Mouse (Mus musculus): ENCODE results near the gene Mrpl33.
A peak's percentile ranks its signal among the peaks of the same experiment; 100 is the strongest.

Gene Mrpl33

DNA sequence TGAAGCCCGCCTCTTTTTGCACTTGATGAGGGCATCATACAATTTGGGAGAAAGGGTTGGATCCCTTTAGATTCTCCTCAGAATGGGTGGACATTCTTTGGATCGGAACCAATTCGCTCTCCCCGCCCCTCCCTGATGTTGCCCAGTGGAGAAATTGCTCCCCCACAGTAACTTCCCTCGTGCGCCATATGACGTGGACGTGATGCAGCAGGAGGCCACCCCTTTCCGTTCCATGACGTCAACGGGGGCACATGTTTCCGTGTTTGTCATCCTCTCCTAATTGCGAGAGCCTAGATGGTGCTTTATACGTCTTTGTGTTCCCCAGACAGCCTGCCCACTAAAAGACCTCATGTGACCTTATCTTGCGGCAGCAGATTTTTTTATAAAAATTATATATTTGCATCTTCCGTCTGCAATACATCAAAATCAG is 101.6 kb downstream of the Mrpl33 start:
- peak; percentile 89 for DNase-seq (ENCODE audit: low spot score)

DNA sequence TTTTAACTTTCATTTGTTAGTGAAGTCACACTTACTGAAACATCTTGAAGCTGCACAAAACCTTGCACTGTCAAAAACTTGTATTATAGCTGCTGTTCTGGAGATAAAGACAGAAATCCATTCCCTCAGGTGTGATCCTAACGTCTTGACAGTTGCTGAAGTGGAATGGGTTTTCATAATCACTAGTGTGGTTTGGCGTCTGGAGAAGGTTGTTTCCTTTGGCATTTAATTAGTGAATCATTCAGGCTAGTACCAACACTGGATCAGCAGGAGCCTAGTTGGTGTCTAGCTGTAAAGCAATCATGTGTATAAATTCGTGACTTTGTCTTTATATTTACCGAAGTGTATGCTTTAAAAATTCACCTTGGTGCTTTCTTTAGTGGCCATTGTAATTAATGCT is 102.2 kb downstream of the Mrpl33 start:
- peak; percentile 20 for DNase-seq (ENCODE audit: low spot score)

DNA sequence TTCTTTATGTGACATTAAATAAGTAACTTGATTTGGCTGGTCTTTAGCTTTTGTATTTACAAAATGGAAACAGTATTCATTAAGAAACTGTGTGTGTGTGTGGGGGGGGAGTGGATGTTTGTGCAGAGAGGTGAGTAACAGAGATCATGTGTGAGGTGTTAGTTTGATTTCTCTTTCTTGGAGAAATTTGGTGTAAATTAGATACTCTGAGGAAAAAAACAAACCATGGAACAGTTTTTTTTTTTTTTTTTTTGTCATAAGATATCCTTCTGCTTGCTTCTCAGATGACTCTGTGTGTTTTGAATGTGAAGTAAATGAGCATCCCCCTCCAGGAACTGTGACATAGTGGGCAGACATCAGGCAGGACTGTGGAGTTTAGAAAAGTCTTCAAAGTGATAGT is 102.7 kb downstream of the Mrpl33 start:
- DNase-seq (ENCODE audit: low spot score), result no peak

DNA sequence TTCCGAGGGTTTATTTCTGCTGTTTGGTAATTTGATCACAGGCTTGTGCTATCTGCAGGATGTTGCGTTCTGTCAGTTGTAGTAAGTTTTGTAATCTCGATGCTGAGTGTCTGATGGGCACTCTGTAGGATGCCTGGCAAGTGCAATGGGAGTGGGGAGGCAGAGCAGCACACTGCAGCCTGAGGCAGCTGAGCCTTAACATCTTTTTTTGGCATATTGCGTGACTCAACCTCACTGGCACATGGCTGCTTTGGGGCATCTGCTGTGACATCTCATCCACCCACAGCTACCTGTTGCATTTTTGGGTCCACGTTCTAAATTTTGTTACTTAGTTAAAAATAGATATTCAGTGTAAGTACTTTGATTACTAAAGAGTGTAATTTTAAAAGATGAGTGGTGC is 108.2 kb downstream of the Mrpl33 start:
- DNase-seq (ENCODE audit: low spot score), result no peak

DNA sequence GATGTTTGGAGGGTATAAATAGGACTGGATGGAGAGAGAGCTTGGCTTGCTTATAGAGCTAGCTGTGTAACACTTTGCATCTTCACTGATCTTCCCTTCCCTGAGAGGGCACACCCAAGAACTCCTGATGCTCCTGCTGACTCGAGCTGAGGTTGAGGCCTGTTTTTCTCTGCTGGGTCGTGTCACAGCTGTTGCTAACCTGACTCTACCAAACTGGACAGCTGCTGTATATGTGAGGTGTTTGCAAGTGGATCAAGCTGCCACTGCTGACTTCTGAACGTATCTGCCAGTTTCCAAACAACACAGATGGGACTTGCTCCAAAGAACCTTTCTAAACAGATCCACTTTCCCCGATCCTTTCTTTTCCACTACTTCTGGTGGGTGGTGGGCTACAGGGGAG is 110.1 kb downstream of the Mrpl33 start:
- no peak for DNase-seq (ENCODE audit: low spot score)

DNA sequence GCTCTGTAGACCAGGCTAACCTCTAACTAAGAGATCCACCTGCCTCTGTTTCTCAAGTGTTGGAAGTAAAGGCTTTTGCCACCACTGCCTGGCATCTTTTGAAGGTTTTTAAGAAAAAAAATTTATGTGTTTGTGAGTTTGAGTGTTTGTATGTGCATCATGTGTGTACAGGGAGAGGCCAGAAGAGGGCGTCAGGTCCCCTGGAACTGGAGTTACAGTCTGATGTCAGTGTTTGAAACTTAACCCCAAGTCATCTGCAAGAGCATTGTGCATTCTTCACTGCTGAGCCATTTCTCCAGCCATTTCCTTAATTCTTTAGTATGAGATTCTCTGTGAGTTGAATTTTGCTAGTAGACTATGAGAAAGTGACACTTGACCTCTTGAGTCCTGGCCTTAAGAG is 112.7 kb downstream of the Mrpl33 start:
- DNase-seq (ENCODE audit: low spot score), result no peak

DNA sequence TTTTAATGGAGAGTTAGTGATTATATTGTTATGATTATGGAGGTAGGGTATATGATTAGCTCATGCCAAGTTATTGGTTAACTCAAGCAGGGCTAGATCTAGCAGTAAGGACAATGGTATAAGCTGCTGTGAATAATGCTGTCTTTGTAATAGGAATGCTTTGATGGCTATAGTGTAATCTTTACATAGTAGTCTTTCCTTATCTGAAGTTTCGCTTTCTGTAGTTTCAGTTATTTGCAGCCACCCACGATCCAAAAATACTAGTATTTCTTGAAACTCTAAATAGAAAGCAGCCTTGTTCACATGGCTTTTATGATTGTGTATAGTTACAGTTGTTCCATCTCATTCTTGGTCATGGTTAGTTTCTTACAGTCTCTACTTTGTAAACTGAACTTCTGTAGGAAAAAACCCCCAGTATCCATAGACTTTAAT is 116.6 kb downstream of the Mrpl33 start:
- DNase-seq (ENCODE audit: low spot score), result no peak

DNA sequence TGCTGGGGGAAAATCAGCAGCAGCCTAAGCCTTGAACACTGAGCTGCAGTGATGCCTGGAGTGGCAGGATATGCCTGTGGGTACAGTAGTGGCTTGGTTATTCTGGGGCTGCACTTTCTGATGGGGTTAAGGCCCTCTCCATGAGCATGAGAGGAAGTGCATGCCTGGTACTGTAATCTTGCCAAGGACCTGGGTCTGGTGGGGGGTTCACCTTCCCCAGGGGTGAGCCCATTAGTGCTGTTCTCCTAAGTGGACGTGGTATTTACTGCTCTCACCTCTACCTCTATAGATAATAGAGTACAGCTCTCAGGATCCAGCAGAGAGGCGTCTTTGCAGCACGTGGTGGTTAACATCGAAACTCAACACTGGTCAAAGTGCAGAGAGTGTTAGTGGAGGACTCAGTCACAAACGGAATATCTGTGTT is 117.1 kb downstream of the Mrpl33 start:
- DNase-seq (ENCODE audit: low spot score), result no peak
